Mouse (Mus musculus) embryonic facial prominence, embryonic 11.5 days (tissue): ENCODE data around the gene Osm. TPM values are rescaled to one million over a fixed set of nuclear protein-coding genes. Genes with fewer than 3 reads are reported as not detected.
A peak's percentile ranks its signal among the peaks of the same experiment; 100 is the strongest.

Experiments used
- ATAC-seq: fragments of 200-750 bp; cut with Nextera tagmentation; replicated peaks from 2 replicates; pipeline ENCODE4 v1.8.0; 2017; ENCODE audit warnings: low read depth; ENCODE audit not compliant: insufficient number of reproducible peaks, low FRiP score, low TSS enrichment
- DNase-seq: peaks from one replicate; pipeline ENCODE4 v3.0.0-alpha.2; 2015; ENCODE audit warnings: low spot score
- H3K27ac ChIP-seq: fragments of 300-500 bp; sonication (generic); replicated peaks from 2 replicates; pipeline ENCODE4 v1.5.1; 2014; ENCODE audit warnings: mild to moderate bottlenecking, low read depth, low read length, control low read depth
- H3K27me3 ChIP-seq: fragments of 300-500 bp; sonication (generic); 2 replicates; pipeline ENCODE4 v1.6.1; 2014; ENCODE audit warnings: mild to moderate bottlenecking, low read length, moderate library complexity, mixed read lengths; ENCODE audit not compliant: control insufficient read depth, insufficient read depth
- H3K36me3 ChIP-seq: fragments of 300-500 bp; sonication (generic); replicated peaks from 2 replicates; pipeline ENCODE4 v1.6.1; 2014; ENCODE audit warnings: low read depth, mild to moderate bottlenecking, low read length, moderate library complexity, mixed read lengths; ENCODE audit not compliant: control insufficient read depth, insufficient read depth
- H3K4me1 ChIP-seq: fragments of 300-500 bp; sonication (generic); 2 replicates; pipeline ENCODE4 v1.6.1; 2014; ENCODE audit warnings: low read length, mixed read lengths; ENCODE audit not compliant: control insufficient read depth, insufficient read depth
- H3K4me2 ChIP-seq: fragments of 300-500 bp; sonication (generic); 2 replicates; pipeline ENCODE4 v1.6.1; 2014; ENCODE audit warnings: low read depth, mild to moderate bottlenecking, control low read depth, low read length, moderate library complexity
- H3K4me3 ChIP-seq: fragments of 300-500 bp; sonication (generic); 2 replicates; pipeline ENCODE4 v1.5.1; 2014; ENCODE audit warnings: low read depth, low read length, control low read depth
- H3K9ac ChIP-seq: fragments of 300-500 bp; sonication (generic); replicated peaks from 2 replicates; pipeline ENCODE4 v1.6.1; 2014; ENCODE audit warnings: mild to moderate bottlenecking, control low read depth, low read length
- H3K9me3 ChIP-seq: fragments of 300-500 bp; sonication (generic); replicated peaks from 2 replicates; pipeline ENCODE4 v1.6.1; 2016; ENCODE audit warnings: mild to moderate bottlenecking, low read length, inconsistent platforms, mixed read lengths; ENCODE audit not compliant: control insufficient read depth
- WGBS: fragments of 180-500 bp; shearing (Covaris S2); extraction: QIAGEN DNeasy Blood & Tissue Kit; methylation state at CpG from one replicate; pipeline ENCODE4 v1.1.7; 2014; 5-methylcytosine and 5-hydroxymethylcytosine counted together
- polyA plus RNA-seq: library from polyadenylated mRNA; unstranded; fragments of >200 nt; fragmentation: Nextera tagmentation; extraction: Ambion mirVana; gene quantifications from 2 replicates; pipeline ENCODE4 v1.2.1, GENCODE M21; 2014

Gene Osm
- polyA plus RNA-seq, 1 experiment from 2014 or later: not detected

DNA sequence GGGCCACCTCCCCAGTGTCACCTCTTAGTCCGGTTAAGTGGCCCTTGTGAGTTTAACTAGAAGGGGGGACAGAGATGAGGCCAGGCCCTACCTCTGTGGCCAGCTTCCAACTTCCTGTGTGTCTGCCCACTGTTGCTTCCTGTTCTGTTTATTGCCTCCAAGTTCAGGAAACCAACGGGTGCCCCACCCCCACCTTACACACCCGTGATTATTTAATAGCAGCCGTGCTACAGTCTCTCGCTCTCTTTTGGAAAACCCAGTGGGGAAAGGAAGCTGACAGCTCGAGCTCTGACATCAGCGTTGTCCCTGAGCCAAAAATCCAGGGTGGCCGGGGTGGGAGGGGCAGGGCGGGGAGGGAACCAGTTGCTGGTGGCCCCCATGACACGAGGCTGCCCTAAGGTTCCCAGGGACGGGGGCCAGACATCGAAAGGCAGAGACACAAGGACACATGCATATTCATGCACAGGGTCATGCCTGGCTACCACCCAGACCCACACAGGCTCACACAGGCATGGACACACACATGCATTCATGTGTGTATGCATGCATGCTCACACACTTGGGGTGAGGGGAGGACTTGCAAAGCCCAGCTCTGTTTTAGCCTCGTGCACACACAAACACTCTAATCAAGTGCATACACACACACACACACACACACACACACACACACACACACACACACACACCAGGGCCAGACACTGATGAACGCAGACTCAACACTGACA, 24.4 kb downstream of the Osm start:
- 55% methylated on average over 14 of the region's 14 CpGs for WGBS
- Histone ChIP-seq H3K27me3 (peaks cover 14% of the 10 kb centered on the region), H3K4me3 (no peak overlapping the region), H3K4me1 (no peaks in the 10 kb centered on the region), H3K36me3 (no peaks in the 10 kb centered on the region), H3K27ac (no peak overlapping the region), H3K4me2 (no peak overlapping the region), H3K9me3 (no peaks in the 10 kb centered on the region), H3K9ac (no peak overlapping the region; the same call in 1 of the 2 replicates)
- ATAC-seq (no peak), DNase-seq (no peak)

DNA sequence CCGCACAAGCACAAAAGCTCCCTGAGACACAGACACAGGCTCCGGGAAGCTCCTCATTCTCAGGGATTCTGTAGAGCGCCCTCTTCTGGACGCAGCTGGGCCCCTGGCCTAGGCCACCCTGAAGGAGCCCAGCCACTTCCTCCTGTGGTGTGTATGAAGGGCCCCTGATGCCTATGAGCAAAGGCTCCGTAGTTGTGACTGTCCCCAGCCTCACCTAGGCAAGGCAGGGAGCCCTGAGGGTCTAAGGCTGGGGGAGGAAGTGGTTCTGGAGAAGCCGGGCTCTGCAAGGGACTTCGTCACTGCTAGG, 24.9 kb downstream of the Osm start:
- Histone ChIP-seq H3K36me3 (no peaks in the 10 kb centered on the region), H3K4me1 (no peaks in the 10 kb centered on the region), H3K4me3 (no peak overlapping the region), H3K27ac (no peak overlapping the region), H3K27me3 (peaks cover 18% of the 10 kb centered on the region), H3K4me2 (no peak overlapping the region), H3K9ac (no peak overlapping the region), H3K9me3 (no peaks in the 10 kb centered on the region)
- WGBS: 44% methylated on average over 7 of the region's 7 CpGs
- ATAC-seq (no peak), DNase-seq (peak; percentile 54)

DNA sequence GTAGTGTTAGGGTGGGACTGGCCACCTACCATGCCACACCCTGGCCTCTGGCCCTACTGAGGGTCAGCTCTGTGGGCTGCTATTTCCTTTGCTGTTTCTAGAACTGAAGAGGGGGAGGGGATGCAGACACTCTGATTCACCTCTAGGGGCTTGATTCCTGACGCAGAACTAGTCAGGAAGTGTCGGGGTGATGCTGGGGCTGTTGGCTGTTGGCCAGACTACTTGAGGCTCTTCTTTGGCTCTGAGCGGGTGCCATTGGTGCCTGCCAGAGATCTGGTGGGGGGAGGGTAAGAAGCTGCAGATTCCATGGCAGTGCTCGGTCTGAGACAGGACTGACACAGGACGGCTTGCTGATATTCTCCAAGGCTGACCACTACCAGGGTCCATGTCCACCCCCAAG, 25.7 kb downstream of the Osm start:
- Histone ChIP-seq H3K4me2 (no peak overlapping the region), H3K4me1 (no peaks in the 10 kb centered on the region), H3K36me3 (no peaks in the 10 kb centered on the region), H3K27ac (no peak overlapping the region), H3K9me3 (no peaks in the 10 kb centered on the region), H3K9ac (no peak overlapping the region), H3K4me3 (no peak overlapping the region), H3K27me3 (peaks cover 24% of the 10 kb centered on the region)
- WGBS: 39% methylated on average over 5 of the region's 5 CpGs
- ATAC-seq: no peak
- peak; percentile 42 for DNase-seq

DNA sequence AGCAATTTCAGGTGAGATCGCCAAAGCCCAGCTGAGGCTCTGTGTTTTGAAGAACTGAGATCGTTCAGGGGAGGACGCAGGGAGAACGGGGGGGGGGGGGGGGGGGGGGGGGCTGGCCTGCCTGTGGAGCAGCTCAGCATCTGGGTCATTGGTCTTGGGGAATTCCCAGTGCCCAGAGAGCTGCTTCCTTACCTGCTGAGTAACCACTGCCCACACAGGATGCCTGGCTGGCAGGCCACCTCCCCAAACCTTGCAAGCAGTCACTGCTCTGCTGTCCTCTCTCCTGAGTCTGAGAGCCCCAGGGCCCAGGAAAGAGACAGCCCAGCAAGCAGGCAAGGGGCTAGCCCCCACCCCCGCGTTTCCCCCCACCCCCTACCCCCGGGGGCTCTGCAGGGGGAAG, 26.6 kb downstream of the Osm start:
- no peaks in the 10 kb centered on the region for H3K9me3 ChIP-seq
- H3K36me3 ChIP-seq: no peaks in the 10 kb centered on the region
- no peaks in the 10 kb centered on the region; the same call in 1 of the 2 replicates for H3K4me1 ChIP-seq
- DNase-seq (no peak), ATAC-seq (no peak)
- WGBS: 21% methylated on average over 6 of the region's 7 CpGs
- H3K27me3 ChIP-seq: peaks cover 33% of the 10 kb centered on the region
- H3K9ac ChIP-seq: no peak overlapping the region
- no peak overlapping the region for H3K4me3 ChIP-seq
- no peak overlapping the region for H3K4me2 ChIP-seq
- no peak overlapping the region for H3K27ac ChIP-seq

DNA sequence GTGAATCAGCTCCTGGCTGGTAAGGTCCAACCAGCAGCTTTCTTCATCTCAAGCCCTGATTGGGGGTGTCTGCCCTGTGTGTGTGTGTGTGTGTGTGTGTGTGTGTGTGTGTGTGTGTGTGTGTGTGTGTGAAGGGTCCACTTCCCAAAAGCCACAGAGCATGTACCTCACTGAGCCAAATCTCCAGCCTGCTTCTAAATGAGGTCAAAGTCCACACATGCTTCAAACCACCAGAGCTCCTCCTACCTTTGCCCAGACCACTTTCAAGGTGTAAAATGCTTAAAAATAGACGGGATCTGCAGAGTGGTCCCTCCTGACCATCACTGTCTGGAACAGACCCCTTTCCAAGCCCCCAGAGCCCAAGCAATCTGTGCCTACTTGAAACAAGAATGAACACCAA, 27.1 kb downstream of the Osm start:
- ATAC-seq: no peak
- Histone ChIP-seq H3K9me3 (no peaks in the 10 kb centered on the region), H3K4me1 (no peaks in the 10 kb centered on the region; the same call in 1 of the 2 replicates), H3K9ac (no peak overlapping the region), H3K27me3 (peaks cover 37% of the 10 kb centered on the region), H3K36me3 (no peaks in the 10 kb centered on the region), H3K27ac (no peak overlapping the region), H3K4me3 (no peak overlapping the region), H3K4me2 (no peak overlapping the region)
- WGBS: 13% methylated on average over 1 of the region's 1 CpGs
- no peak for DNase-seq

DNA sequence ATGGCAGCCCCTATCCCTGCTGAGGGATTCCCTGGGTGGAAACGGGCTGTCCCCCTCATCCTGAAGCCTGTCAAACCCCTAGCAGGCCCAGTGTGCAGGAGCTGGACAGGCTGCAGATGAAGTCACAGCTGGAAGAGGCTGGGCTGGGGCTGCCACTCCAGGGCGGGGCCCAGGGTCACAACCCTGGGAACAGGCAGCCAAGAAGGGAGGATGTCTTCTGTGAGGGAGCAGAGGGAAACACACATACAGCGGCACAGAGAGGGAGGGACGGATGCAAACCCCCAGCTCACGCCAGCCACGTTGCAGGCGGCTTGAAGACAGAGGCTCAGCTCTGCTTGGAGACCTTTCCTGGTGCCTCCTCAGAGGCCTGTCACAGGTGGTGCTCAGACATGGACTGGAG, 27.8 kb downstream of the Osm start:
- Histone ChIP-seq H3K9me3 (no peaks in the 10 kb centered on the region), H3K36me3 (no peaks in the 10 kb centered on the region), H3K4me1 (no peaks in the 10 kb centered on the region; the same call in 1 of the 2 replicates), H3K4me2 (no peak overlapping the region), H3K27me3 (peaks cover 37% of the 10 kb centered on the region), H3K27ac (no peak overlapping the region), H3K9ac (no peak overlapping the region), H3K4me3 (no peak overlapping the region)
- WGBS: 64% methylated on average over 7 of the region's 7 CpGs
- ATAC-seq (no peak), DNase-seq (no peak)

DNA sequence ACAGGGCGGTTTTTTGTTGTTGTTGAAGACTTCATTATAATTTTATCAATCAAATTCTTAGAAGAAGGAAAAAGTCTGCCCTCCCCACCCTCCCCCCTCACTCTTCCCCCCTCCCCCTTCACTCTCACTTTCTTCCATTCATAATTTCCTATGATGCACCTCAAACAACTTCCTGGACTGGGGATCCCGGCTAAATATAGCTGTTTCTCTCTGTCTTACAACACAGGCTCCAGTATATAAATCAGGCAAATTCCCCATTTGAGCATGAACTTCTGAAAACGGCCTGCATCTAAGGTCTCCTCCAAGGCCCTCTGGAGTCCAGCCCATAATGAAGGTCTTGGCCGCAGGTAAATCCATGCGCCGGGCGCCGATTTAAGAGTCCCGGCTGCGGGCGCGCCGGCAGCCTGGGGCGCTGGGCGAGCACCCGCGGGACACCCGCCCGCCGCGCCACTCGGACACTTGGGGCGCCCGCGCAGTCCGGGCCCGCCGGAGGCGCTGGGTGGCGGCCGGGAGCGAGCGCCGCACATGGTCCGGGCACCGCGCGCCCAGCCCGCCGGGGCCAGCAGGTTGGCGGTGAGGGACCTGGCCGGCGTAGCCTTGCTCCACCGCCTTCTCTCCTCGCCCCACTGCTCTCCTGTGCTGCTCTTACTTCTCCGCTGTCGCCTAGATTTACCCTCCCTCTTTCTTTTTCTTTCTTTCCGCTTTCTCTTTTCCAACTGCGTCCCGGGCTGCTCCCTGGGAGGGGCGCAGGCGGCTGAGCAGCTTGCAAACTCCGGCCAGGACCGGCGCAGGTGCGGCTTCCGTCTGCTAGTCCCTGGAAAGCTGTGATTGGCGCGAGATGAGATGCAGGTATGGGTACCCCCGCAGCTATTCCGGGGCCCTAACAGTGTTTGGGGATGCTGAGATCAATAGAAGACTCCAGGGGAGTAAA, 30.3 kb downstream of the Osm start:
- ATAC-seq (peak; percentile 31; the same call in 1 of the 2 replicates), DNase-seq (peak; percentile 52)
- WGBS: under 1% methylated on average over 61 of the region's 61 CpGs
- peak overlapping the region; percentile 54 for H3K9ac ChIP-seq
- H3K9me3 ChIP-seq: no peaks in the 10 kb centered on the region
- H3K4me1 ChIP-seq: no peaks in the 10 kb centered on the region; the same call in 1 of the 2 replicates
- H3K36me3 ChIP-seq: no peaks in the 10 kb centered on the region
- no peak overlapping the region for H3K27ac ChIP-seq
- H3K4me2 ChIP-seq: peak overlapping the region; percentile 89
- peak overlapping the region; percentile 42 for H3K4me3 ChIP-seq
- peaks cover 37% of the 10 kb centered on the region for H3K27me3 ChIP-seq

DNA sequence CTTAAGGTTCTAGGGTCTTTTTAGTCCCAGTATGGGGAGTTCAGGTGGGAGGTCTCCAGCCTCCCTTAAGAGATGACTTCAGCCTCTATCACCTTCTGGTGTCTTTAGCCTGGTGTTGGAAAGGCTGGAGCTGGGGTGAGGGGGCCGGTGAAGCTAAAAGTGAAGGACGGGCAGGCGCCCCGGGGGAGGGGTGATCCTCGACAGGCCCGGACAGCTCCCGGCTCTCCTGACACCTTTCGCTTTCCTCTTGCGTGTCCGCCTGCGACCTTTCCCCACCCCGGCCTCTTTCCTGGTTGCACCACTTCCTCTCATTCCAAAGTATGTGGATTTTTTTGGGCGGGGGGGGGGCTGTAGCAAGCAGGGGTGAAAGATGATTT, 31.0 kb downstream of the Osm start:
- no peak overlapping the region for H3K9ac ChIP-seq
- DNase-seq: no peak

More for the DNA sequence above, 31.0 kb downstream of the Osm start:
- no peaks in the 10 kb centered on the region; the same call in 1 of the 2 replicates for H3K4me1 ChIP-seq
- peaks cover 37% of the 10 kb centered on the region for H3K27me3 ChIP-seq
- peak overlapping the region; percentile 42 for H3K4me3 ChIP-seq
- H3K4me2 ChIP-seq: peak overlapping the region; percentile 89
- H3K27ac ChIP-seq: no peak overlapping the region
- ATAC-seq: no peak
- WGBS: 1% methylated on average over 13 of the region's 13 CpGs
- no peaks in the 10 kb centered on the region for H3K9me3 ChIP-seq
- no peaks in the 10 kb centered on the region for H3K36me3 ChIP-seq
